Mouse (Mus musculus): ENCODE results near the gene Gm17654.
"Not testable (repeated sequence)": the region's sequence is repeated elsewhere in the genome, so short reads cannot be mapped to it uniquely, and the experiment has no call there.

Gm17654 gene

DNA sequence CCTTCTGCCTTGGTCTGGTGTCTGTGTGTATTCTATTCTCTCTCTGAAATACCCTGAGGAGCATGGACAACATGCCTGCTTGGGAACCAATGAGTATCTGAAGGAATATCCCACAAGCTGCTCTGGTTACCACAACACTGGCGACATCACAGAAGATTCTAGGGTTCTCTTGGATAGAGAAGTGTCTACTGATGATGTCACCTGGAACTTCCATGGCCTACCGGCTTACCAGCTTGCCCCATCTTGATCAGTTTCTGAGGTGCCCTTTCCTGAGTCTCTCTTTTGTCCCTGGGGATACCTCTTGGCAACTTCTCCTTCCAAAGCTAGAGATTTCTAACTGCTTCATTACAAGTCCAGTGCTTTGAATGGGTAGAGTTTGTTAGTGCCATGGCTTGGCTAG is at the start of gene Gm17654:
Gene Gm17654 (minus strand): TSS at position 101 of the 400 bp plus-strand sequence.
- not testable (repeated sequence) for DNase-seq (ENCODE audit: low read depth)

DNA sequence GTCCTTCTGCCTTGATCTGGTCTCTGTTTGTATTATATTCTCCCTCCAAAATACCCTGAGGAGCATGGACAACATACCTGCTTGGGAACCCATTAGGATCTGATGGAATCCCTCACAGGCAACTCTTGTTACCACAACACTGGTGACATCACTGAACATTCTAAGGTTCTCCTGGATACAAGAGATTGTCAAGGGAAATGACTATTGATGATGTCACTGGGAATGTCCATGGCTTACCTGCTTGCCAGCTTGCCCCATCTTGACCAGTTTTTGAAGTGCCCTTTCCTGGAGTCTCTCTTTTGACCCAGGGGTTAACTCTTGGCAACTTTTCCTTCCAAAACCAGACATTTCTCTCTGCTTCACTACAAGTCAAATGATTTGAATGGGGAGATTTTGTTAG is 29.0 kb upstream of the Gm17654 start, which contains the start of gene Gm10375:
Gene Gm10375 (minus strand): TSS at position 101 of the 400 bp plus-strand sequence.
- DNase-seq (ENCODE audit: low read depth) = not testable (repeated sequence)

DNA sequence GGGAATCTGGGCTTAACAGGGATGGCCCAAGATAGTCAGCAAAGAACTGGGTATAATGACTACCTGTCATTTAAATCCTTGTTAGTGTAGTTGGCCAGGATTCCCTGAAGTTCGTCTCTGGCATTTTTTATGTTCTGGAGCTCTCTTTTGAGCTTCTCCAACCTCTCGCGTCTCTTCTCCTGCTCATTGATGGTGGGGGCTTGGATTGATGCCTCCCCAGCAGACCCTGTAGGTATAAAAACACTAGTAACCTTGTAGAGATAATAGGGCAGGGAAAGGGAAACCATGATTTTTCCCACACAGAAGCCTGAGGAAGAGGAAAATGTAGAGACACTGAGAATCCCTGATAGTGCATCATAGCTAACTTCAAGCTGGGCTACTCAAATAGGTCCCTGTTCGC is 977 bp downstream of the Gm17654 start:
- DNase-seq (ENCODE audit: low read depth) = not testable (repeated sequence)

DNA sequence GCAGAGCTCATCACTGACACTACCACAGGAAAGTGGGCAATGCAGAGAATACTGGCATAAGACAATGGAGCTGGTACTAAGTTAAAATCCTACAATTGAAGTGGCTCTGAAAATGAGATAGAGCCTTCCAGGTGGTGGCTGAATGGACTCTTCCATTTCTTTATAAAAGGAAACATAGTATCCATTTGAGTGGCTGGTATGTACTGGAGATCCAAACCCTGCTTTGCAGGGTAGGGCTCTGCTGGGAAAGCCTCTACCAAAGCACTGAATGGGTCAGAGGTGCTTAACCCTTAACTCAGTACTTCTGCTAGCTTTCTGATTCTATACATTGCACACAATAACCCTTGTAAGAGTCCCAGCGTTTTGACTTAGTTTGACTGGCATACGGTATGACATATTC is 26.7 kb downstream of the Gm17654 start:
- not testable (repeated sequence) for DNase-seq (ENCODE audit: low read depth)

- not testable (repeated sequence) for DNase-seq (ENCODE audit: low read depth)
Measured at GRCm38 (mm10) chr14:43546281-43546680, 32.7 kb downstream of the Gm17654 start.

- not testable (repeated sequence) for DNase-seq (ENCODE audit: low read depth)
Measured at GRCm38 (mm10) chr14:43543276-43543675, 35.7 kb downstream of the Gm17654 start, which contains the start of gene Gm5799. Gm5799 (plus strand) TSS chr14:43543576.

GRCm38 (mm10) chr14:43538144-43538543 is 40.8 kb downstream of the Gm17654 start:
- DNase-seq (ENCODE audit: low read depth) = not testable (repeated sequence)

- DNase-seq (ENCODE audit: low read depth) = not testable (repeated sequence)
Measured at GRCm38 (mm10) chr14:43532387-43532786, 46.6 kb downstream of the Gm17654 start.

DNA sequence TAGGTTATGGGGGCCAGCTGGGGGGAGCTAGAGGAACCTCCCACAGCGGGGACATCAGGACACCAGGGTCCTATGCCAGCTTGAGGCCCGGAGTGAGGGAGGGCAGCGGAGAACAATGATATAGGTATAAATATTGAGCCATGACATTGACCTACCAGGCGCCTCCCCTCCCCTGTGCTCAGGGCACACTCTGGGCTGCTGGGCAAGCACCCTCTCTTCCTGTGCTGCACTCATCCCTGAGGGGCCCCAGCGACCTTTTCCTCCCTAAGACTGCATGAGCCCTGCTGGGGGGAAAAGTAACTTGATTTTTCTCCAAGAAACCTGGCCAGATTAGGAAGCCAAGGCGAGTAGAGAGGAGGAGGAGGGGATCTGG is 46.9 kb downstream of the Gm17654 start:
- not testable (repeated sequence) for DNase-seq (ENCODE audit: low read depth)

GRCm38 (mm10) chr14:43531052-43532010 is 47.6 kb downstream of the Gm17654 start:
- DNase-seq (ENCODE audit: low read depth) = not testable (repeated sequence)

All from 416B (cell line).